Mouse (Mus musculus): Measurements from ENCODE around the gene Maff. TPM values are rescaled to one million over a fixed set of nuclear protein-coding genes. Genes with fewer than 3 reads are reported as not detected.

Gene Maff
- total RNA-seq, 2 experiments from 2014 or later = 3.4 to 4.0 TPM

Small RNA genes within 50 kb of the gene (microRNA-seq; reads per million reads assigned to microRNA genes)
- gene Mir1943 = 2.5 to 3.0 reads per million in 2 experiments

Other genes with a start within 250 kb of the Maff start
- gene Micall1, start 237.7 kb upstream of the Maff start, total RNA-seq (2021) = 10 to 100 TPM; 11.8 to 13.5 TPM
- gene Polr2f, start 205.6 kb upstream of the Maff start, total RNA-seq (2021) = 10 to 100 TPM; 65.9 to 67.1 TPM
- gene 1700088E04Rik, start 205.4 kb upstream of the Maff start, total RNA-seq (2021) = 1 to 10 TPM in 1 of 2 experiments, under 1 TPM in 1; 0.66 to 1.2 TPM
- gene Sox10, start 181.4 kb upstream of the Maff start, total RNA-seq (2021) = 1 to 10 TPM in 1 of 2 experiments, under 1 TPM in 1; 0.97 to 1.8 TPM
- gene Pick1, start 117.4 kb upstream of the Maff start, total RNA-seq (2021) = 10 to 100 TPM; 26.9 to 30.9 TPM
- gene Gm49486, start 117.2 kb upstream of the Maff start, total RNA-seq (2021) = under 1 TPM in 1 of 2 experiments, not detected in 1; 0.46 TPM
- gene Slc16a8, start 91.9 kb upstream of the Maff start, total RNA-seq (2021) = under 1 TPM in 1 of 2 experiments, not detected in 1; 0.18 TPM
- gene Baiap2l2, start 61.1 kb upstream of the Maff start, total RNA-seq (2021) = 1 to 10 TPM; 1.0 to 1.5 TPM
- gene Pla2g6, start 18.2 kb upstream of the Maff start, total RNA-seq (2021) = 10 to 100 TPM; 15.2 to 16.1 TPM
- 10 to 100 TPM; 23.2 to 30.0 TPM for gene Tmem184b, start 56.9 kb downstream of the Maff start, total RNA-seq (2021)
- gene Csnk1e, start 108.9 kb downstream of the Maff start, total RNA-seq (2021) = 10 to 100 TPM; 46.7 to 50.7 TPM
- not detected for gene Kcnj4, start 158.6 kb downstream of the Maff start, total RNA-seq (2021)
- gene Kdelr3, start 169.8 kb downstream of the Maff start, total RNA-seq (2021) = 1 to 10 TPM; 4.0 to 4.3 TPM
- gene Ddx17, start 200.1 kb downstream of the Maff start, total RNA-seq (2021) = 10 to 100 TPM; 54.3 to 67.2 TPM